ENCODE assay signal across 8 mouse cellular contexts in the genomic region with DNA sequence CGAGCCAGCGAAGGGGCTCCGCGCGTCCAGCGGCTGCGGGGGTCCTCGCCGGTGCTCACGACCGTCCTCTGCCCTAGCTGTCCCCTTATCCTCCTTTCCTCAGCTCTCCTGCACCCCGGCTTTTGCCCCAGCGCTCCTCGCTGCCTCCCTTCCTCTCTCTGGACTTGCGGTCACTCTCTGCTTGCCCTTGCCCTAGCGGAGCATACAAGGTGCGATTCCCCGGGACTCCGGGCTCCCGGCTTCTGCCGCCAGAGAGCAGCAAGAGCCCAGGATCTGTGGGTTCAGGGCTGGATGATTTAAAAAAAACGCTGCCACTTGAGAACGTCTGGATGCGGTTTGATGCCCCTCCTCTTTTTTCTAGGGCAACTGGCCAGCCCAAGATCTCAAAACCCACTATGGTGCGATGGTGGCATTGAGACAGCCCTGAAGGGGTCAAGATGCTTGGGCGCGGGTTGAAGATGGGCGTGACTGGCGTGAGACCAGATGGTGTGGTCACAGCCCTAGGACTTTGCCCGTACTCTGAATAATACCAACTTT. TPM values are rescaled to one million over a fixed set of nuclear protein-coding genes. Genes with fewer than 3 reads are reported as not detected.
DNase-seq lines count a peak whose midpoint lies in the region; ATAC-seq lines count a peak whose summit lies in the region.

No protein-coding gene starts in this region.

- no peaks in the 10 kb centered on the region for H3K36me3 ChIP-seq in hindbrain, embryonic 12.5 days

- DNase-seq in R1 (ENCODE audit: low read depth, low spot score), result peak; percentile 70
- DNase-seq in cerebellum, postnatal 4 days (ENCODE audit: low spot score in 2 of 2), result peak; percentile 44 to 77
- peak; percentile 72 to 81 for DNase-seq in frontal cortex, postnatal 36 days (ENCODE audit: low spot score in 2 of 2)
- DNase-seq in left cerebral cortex, adult 11 months (ENCODE audit: low spot score), result peak; percentile 40
- peak; percentile 81 for DNase-seq in lung, postnatal 10 days
- peak; percentile 75 for DNase-seq in right cerebral cortex, adult 2 months (ENCODE audit: low spot score in 2 of 2)
- no peak for DNase-seq in thymus, postnatal 10 days (ENCODE audit: low spot score in 2 of 2)

- peak overlapping the region; percentile 55 for H3K9ac ChIP-seq in hindbrain, embryonic 12.5 days

- H3K27ac ChIP-seq in hindbrain, embryonic 12.5 days, result no peak overlapping the region

- peaks cover 81% of the 10 kb centered on the region for H3K27me3 ChIP-seq in hindbrain, embryonic 12.5 days

- H3K9me3 ChIP-seq in hindbrain, embryonic 12.5 days (replicated peaks), result no peaks in the 10 kb centered on the region

- peak overlapping the region; percentile 51 for H3K4me3 ChIP-seq in hindbrain, embryonic 12.5 days

- WGBS in hindbrain, embryonic 12.5 days, result under 1% methylated on average over 23 of the region's 30 CpGs

- H3K4me2 ChIP-seq in hindbrain, embryonic 12.5 days (replicated peaks), result peak overlapping the region; percentile 89

- ATAC-seq in hindbrain, embryonic 12.5 days (ENCODE audit: low FRiP score), result peak; percentile 40

- H3K4me1 ChIP-seq in hindbrain, embryonic 12.5 days, result peaks cover 19% of the 10 kb centered on the region

RNA-seq across cellular contexts. Expression of gene Adra1d, which starts 0.6 kb away (rescaled TPM):
- 0.50 and 0.74 TPM in 2 replicates for polyA plus RNA-seq in hindbrain, embryonic 12.5 days (2016; fragmentation: Nextera tagmentation; extraction: Ambion mirVana)

Comparison
In these comparisons a context has a peak if more than half of its experiments do, and no peak if none do; other contexts are left out.
1. DNase-seq: peak in R1 (single experiment), cerebellum, postnatal 4 days (2 of 2), frontal cortex, postnatal 36 days (2 of 2), left cerebral cortex, adult 11 months (single experiment), lung, postnatal 10 days (single experiment) and right cerebral cortex, adult 2 months (2 of 2); none in thymus, postnatal 10 days (0 of 2).